Mouse (Mus musculus): ENCODE results near the gene Pias3. TPM values are rescaled to one million over a fixed set of nuclear protein-coding genes. Genes with fewer than 3 reads are reported as not detected.
"Not testable (repeated sequence)": the region's sequence is repeated elsewhere in the genome, so short reads cannot be mapped to it uniquely, and the experiment has no call there.

Gene Pias3
- total RNA-seq (2021) = 10 to 100 TPM; 18.1 to 22.1 TPM
- long read RNA-seq, experiment 1, transcript Pias3-202 (14 exons, 2,858 nt) = major isoform, 12 of 31 reads
- long read RNA-seq, experiment 1, partial matches to known transcripts = 9 of 31 reads
- long read RNA-seq, experiment 1, other reads (novel, unspliced or antisense) = 6 of 31 reads
- long read RNA-seq, experiment 2, transcript Pias3-202 (14 exons, 2,858 nt) = major isoform, 6 of 25 reads
- long read RNA-seq, experiment 2, partial matches to known transcripts = 3 of 25 reads
- long read RNA-seq, experiment 2, other reads (novel, unspliced or antisense) = 12 of 25 reads

GRCm38 (mm10) chr3:96696198-96696765 lies at the start of gene Pias3:
Pias3 (plus strand) TSS chr3:96696384.
- intact Hi-C loops (cut with DNase I) = no loop called here
- peak; percentile 91 to 92 for DNase-seq

- intact Hi-C loops (cut with DNase I) = loop anchor here (5.0 kb wide), 1 partner anchor 60 kb away; the partner anchor contains the start of gene Nudt17
- no peak for DNase-seq
These were observed 48.8 kb upstream of the Pias3 start for GRCm38 (mm10) chr3:96647365-96647764.

GRCm38 (mm10) chr3:96660901-96661300 lies 35.3 kb upstream of the Pias3 start:
- intact Hi-C loops (cut with DNase I) = no loop called here
- DNase-seq = no peak

- intact Hi-C loops (cut with DNase I) = no loop called here
These were observed 33.4 kb upstream of the Pias3 start for GRCm38 (mm10) chr3:96662731-96663316.

GRCm38 (mm10) chr3:96663432-96664239 lies 32.5 kb upstream of the Pias3 start:
- intact Hi-C loops (cut with DNase I) = no loop called here
- DNase-seq = peak; percentile 82 to 89

More at GRCm38 (mm10) chr3:96662731-96663316, 33.4 kb upstream of the Pias3 start:
- no peak for DNase-seq

DNA sequence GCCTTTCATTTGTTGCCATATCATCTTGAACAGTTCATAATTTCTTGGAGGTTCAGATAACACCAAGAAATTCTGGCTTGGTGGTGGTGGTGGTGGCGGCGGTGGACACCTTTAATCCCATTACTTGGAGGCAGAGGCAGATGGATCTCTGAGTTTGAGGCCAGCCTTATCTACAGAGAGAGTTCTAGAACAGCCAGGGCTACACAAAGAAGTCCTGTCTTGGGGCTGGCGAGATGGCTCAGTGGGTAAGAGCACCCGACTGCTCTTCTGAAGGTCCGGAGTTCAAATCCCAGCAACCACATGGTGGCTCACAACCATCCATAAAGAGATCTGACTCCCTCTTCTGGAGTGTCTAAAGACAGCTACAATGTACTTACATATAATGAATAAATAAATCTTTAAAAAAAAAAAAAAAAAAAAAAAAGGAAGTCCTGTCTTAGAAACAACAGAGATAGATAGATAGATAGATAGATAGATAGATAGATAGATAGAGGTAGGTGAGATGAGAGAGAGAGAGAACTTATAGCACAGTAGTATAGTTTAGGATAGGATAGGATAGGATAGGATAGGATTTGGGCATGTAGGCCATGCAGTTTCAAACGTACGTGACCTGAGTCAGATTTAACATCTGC lies 30.3 kb upstream of the Pias3 start:
- not testable (repeated sequence) for DNase-seq
- intact Hi-C loops (cut with DNase I) = loop anchor here (5.0 kb wide), 1 partner anchor 41 kb away; the partner anchor contains the start of gene Nudt17

- intact Hi-C loops (cut with DNase I) = loop anchor here (5.0 kb wide), 1 partner anchor 40 kb away; the partner anchor contains the start of gene Nudt17
These were observed 29.3 kb upstream of the Pias3 start for GRCm38 (mm10) chr3:96666916-96667315.

DNA sequence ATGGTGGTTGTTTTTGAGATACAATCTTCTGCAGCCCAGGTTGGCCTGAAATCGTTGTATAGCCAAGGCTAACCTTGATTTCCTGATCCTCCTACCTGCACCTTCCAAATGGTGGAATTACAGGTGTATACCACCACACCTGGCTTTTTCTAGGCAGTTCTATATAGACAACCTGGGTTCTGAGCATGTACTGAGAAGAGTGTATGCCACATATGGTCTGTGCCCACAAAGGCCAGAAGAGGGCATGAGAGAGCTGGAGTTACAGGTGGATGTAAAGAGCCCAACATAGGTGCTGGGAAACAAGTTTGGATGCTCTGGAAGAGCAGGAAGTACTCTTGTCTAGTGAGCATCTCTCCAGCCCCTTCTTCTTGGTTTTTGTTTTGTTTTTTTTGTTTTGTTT lies 28.9 kb upstream of the Pias3 start:
- DNase-seq = peak in 1 of 2 experiments; percentile 17
- intact Hi-C loops (cut with DNase I) = loop anchor here (5.0 kb wide), 1 partner anchor 40 kb away; the partner anchor contains the start of gene Nudt17

More at GRCm38 (mm10) chr3:96666916-96667315, 29.3 kb upstream of the Pias3 start:
- DNase-seq = no peak

- no peak for DNase-seq
- intact Hi-C loops (cut with DNase I) = loop anchor here (5.0 kb wide), 1 partner anchor 39 kb away; the partner anchor contains the start of gene Nudt17
These were observed 27.6 kb upstream of the Pias3 start for GRCm38 (mm10) chr3:96668424-96669067.

- intact Hi-C loops (cut with DNase I) = loop anchor here (5.0 kb wide), 1 partner anchor 37 kb away; the partner anchor contains the start of gene Nudt17
- peak; percentile 74 to 84 for DNase-seq
These were observed 26.3 kb upstream of the Pias3 start, which contains the start of gene Ankrd35 for GRCm38 (mm10) chr3:96669727-96670468. Ankrd35 (plus strand) TSS chr3:96670131.

- DNase-seq = no peak
- intact Hi-C loops (cut with DNase I) = no loop called here
These were observed 24.7 kb upstream of the Pias3 start for GRCm38 (mm10) chr3:96671519-96671918.

GRCm38 (mm10) chr3:96673514-96673913 lies 22.7 kb upstream of the Pias3 start:
- DNase-seq = no peak
- intact Hi-C loops (cut with DNase I) = no loop called here

DNA sequence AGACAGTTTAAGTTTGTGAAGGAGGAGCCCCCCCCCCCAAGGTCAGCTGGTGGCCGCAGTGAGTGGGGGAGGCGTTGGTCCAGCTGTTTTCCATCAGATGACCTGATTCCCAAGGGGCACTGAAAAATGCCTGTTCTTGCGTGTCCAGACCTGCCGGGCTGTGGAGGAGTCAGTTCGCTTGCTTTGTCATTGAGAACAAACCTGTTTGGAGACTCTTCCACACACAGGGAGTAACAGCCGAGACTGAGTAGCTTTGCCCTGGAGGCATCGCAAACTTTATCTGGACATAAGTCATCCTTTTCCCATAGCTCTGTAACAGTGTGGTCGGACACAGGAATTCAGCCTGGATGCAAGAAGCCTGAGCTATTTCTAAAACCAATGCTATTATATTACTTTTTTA lies 21.7 kb upstream of the Pias3 start:
- no peak for DNase-seq
- intact Hi-C loops (cut with DNase I) = no loop called here

DNA sequence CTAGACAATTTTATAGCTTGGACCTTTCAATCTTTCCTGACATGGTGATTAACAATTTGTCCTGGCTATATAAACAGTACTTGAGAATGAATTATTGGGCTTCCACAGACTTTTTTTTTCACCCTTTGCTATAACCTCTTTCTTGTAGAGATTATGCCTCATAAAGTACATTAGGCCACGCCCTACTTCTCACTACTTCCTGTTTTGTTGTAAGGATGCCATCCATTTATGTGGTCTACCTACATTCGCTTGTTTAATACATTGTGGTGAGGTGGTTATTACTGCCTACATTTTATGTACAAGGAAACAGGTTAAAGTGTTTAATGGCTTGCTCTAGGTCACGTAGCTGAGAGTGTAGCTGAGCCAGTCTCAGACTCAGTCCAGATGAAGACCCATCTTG lies 21.0 kb upstream of the Pias3 start:
- intact Hi-C loops (cut with DNase I) = no loop called here
- no peak for DNase-seq

DNA sequence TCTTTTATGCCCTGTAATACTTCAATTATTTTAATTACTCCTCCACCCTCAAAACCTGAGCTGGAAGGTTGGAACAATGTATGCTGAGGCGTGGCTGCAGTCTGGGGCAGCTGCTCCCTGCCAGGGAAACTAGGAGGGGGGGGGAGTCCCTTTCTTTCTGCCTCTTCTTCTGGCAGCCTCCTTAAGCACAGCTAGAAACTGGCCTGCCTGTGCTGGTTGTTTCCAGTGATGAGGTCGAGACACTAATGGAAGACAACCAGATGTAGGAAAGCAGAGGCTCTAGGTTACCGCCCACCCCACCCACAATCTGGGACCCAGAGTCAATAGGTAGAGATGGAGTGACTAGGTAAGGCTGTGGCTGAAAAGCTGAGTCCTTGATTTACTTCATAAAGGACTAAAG lies 20.5 kb upstream of the Pias3 start:
- intact Hi-C loops (cut with DNase I) = no loop called here
- no peak for DNase-seq

- DNase-seq = no peak
- intact Hi-C loops (cut with DNase I) = no loop called here
These were observed 17.7 kb upstream of the Pias3 start for GRCm38 (mm10) chr3:96678456-96678855.

- DNase-seq = no peak
- intact Hi-C loops (cut with DNase I) = no loop called here
These were observed 17.0 kb upstream of the Pias3 start for GRCm38 (mm10) chr3:96679159-96679674.

DNA sequence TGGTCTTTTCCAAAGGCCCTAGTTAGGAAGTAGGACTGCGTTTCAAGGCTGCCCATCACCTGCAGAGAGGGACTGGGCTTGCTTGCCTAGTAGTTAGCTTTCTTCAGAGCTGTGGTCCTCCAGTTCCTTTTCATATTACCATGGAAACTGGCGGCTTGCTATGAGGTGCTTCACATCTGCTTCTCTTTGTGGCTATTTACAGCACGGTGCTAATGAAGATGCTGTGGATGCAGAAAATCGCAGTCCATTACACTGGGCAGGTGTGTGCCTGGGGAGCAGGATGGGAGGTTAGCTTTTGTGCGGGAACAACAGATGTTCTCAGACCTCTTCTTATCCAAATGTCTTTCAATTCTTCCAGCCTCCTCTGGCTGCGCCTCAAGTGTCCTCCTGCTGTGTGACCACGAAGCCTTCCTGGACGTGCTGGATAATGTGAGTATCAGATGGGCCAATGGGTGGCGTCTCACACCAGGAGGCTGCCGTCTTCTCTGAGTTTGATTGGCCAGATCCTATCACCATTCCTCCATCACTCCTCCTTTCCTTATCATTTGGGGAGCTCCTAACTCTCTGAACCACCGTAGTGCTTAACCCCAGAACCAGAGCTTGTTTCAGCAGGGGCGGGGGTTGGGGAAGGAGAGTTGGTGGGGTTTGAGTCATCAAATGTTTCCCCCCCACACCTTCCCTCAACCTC lies 15.8 kb upstream of the Pias3 start:
- intact Hi-C loops (cut with DNase I) = no loop called here
- DNase-seq = no peak
